Mouse (Mus musculus): ENCODE results near the gene Tor1aip2.

DNA sequence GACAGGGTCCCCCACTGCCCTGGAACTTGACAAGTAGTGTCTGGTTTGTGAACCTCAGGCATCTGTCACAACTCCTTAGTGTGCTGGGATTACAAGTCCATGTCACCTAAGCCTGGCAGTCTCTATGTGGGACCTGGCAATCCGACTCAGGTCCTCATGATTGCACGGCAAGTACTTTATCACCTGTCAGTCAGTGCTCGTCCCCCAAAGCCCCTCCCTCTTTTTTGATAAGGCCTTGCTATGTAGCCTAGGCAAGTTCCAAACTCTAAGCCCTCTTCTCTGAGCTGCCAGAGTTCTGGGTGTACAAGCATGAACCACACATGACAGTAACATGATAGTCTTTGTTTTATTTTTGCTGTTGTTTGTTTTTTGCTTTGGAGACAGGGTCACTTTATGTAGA, 81.6 kb downstream of the Tor1aip2 start:
- no peak for TF ChIP-seq CTCF (IDR thresholded peaks at IDR 0.05; ENCODE audit: low read depth)
- TF ChIP-seq EP300 (IDR thresholded peaks at IDR 0.05; ENCODE audit: low read depth) = no peak

Measured in liver, postnatal 0 days (tissue).